Mouse (Mus musculus): ENCODE data around the gene Gm19402. TPM values are rescaled to one million over a fixed set of nuclear protein-coding genes. Genes with fewer than 3 reads are reported as not detected.
"Not testable (repeated sequence)": the region's sequence is repeated elsewhere in the genome, so short reads cannot be mapped to it uniquely, and the experiment has no call there.

Gene Gm19402
- polyA plus RNA-seq, 1 experiment: not detected

DNA sequence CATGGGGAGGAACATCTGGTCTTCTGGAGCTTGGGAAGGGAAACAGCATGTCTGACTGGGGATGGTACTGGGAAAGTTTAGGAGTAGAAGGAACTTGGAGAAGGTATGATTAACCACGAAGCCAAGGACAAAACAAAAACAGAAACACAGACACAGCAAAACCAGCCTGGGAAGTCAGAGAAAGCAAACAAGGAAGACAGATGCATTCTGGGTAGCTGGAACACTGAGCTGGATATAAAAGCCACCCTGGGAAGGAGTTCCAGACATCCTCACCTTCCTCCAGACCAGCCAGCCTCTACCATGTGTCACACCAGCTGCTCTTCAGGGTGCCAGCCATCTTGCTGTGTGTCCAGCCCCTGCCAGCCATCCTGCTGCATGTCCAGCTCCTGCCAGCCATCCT is 24.9 kb upstream of the Gm19402 start, which contains the start of gene Gm10142:
Gm10142 (plus strand) TSS at position 301 of the 400 bp plus-strand sequence.
- Histone ChIP-seq H3K4me3 (ENCODE audit: control insufficient read depth, insufficient read depth, low read length) (no peak within 1 kb of the TSS), H3K27ac (ENCODE audit: control insufficient read depth, insufficient read depth, low read length) (no peak within 1 kb of the TSS), H3K36me3 (ENCODE audit: control insufficient read depth, insufficient read depth, low read length) (no peaks in the 10 kb centered on the region), H3K27me3 (ENCODE audit: control insufficient read depth, insufficient read depth, low read length) (no peaks in the 10 kb centered on the region), H3K4me1 (replicated peaks; ENCODE audit: control insufficient read depth, insufficient read depth, low read length) (no peaks in the 10 kb centered on the region)
- WGBS: 91% methylated on average over 1 of the region's 1 CpGs
- TF ChIP-seq POLR2A (IDR thresholded peaks at IDR 0.05; ENCODE audit: control insufficient read depth, extremely low read depth, insufficient read depth, low read length, poor library complexity) (no peak), CTCF (IDR thresholded peaks at IDR 0.05; ENCODE audit: borderline replicate concordance, control insufficient read depth, extremely low read depth, insufficient read depth, low read length, poor library complexity) (no peak)
- no peak for DNase-seq

- no peak for DNase-seq
- Histone ChIP-seq H3K4me1 (replicated peaks; ENCODE audit: control insufficient read depth, insufficient read depth, low read length) (no peaks in the 10 kb centered on the region), H3K27ac (ENCODE audit: control insufficient read depth, insufficient read depth, low read length) (no peak overlapping the region), H3K4me3 (ENCODE audit: control insufficient read depth, insufficient read depth, low read length) (no peak overlapping the region), H3K36me3 (ENCODE audit: control insufficient read depth, insufficient read depth, low read length) (no peaks in the 10 kb centered on the region), H3K27me3 (ENCODE audit: control insufficient read depth, insufficient read depth, low read length) (no peaks in the 10 kb centered on the region)
- TF ChIP-seq POLR2A (IDR thresholded peaks at IDR 0.05; ENCODE audit: control insufficient read depth, extremely low read depth, insufficient read depth, low read length, poor library complexity) (no peak), CTCF (IDR thresholded peaks at IDR 0.05; ENCODE audit: borderline replicate concordance, control insufficient read depth, extremely low read depth, insufficient read depth, low read length, poor library complexity) (no peak)
- 21% methylated on average over 4 of the region's 4 CpGs for WGBS
These were observed 23.2 kb upstream of the Gm19402 start for GRCm38 (mm10) chr10:77713734-77714133.

DNA sequence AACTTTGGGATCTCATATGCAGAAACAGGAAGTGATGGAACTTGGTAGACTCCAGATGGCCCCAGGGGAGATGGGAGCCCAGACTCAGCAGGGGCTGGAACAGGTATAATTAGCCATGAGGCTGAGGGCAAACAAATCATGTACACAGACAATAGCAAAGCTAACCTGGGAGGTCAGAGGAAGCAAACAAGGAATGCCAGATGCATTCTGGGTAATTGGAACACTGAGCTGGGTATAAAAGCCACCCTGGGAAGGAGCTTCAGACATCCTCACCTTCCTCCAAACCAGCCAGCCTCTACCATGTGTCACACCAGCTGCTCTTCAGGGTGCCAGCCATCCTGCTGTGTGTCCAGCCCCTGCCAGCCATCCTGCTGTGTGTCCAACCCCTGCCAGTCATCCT is 20.6 kb upstream of the Gm19402 start, which contains the start of gene Gm10024:
Gm10024 (plus strand) TSS at position 301 of the 400 bp plus-strand sequence.
- DNase-seq; H3K27ac ChIP-seq (ENCODE audit: control insufficient read depth, insufficient read depth, low read length); H3K36me3 ChIP-seq (ENCODE audit: control insufficient read depth, insufficient read depth, low read length); H3K27me3 ChIP-seq (ENCODE audit: control insufficient read depth, insufficient read depth, low read length); H3K4me3 ChIP-seq (ENCODE audit: control insufficient read depth, insufficient read depth, low read length); H3K4me1 ChIP-seq (replicated peaks; ENCODE audit: control insufficient read depth, insufficient read depth, low read length): not testable (repeated sequence)

DNA sequence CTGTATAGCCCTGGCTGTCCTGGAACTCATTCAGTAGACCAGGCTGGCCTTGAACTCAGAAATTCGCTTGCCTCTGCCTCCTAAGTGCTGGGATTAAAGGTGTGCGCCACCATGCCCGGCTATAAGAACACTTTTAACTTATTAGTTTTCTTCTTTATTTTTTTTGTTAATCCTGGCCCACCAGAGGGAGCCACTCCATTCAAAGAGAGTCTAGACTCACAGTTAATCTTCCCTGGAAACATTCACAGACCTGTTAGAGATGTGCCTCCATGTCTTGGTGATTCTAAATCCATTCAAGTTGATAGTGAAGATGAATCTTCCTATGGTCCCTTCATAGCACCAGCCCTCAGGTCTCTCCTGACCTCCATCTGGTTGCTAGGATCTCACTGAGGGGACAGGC is 19.3 kb upstream of the Gm19402 start:
- no peak overlapping the region for H3K4me3 ChIP-seq (ENCODE audit: control insufficient read depth, insufficient read depth, low read length)
- WGBS: 85% methylated on average over 3 of the region's 3 CpGs
- H3K36me3 ChIP-seq (ENCODE audit: control insufficient read depth, insufficient read depth, low read length): no peaks in the 10 kb centered on the region
- H3K4me1 ChIP-seq (replicated peaks; ENCODE audit: control insufficient read depth, insufficient read depth, low read length): no peaks in the 10 kb centered on the region
- TF ChIP-seq CTCF (IDR thresholded peaks at IDR 0.05; ENCODE audit: borderline replicate concordance, control insufficient read depth, extremely low read depth, insufficient read depth, low read length, poor library complexity) (no peak), POLR2A (IDR thresholded peaks at IDR 0.05; ENCODE audit: control insufficient read depth, extremely low read depth, insufficient read depth, low read length, poor library complexity) (no peak)
- no peaks in the 10 kb centered on the region for H3K27me3 ChIP-seq (ENCODE audit: control insufficient read depth, insufficient read depth, low read length)
- no peak for DNase-seq
- H3K27ac ChIP-seq (ENCODE audit: control insufficient read depth, insufficient read depth, low read length): no peak overlapping the region

DNA sequence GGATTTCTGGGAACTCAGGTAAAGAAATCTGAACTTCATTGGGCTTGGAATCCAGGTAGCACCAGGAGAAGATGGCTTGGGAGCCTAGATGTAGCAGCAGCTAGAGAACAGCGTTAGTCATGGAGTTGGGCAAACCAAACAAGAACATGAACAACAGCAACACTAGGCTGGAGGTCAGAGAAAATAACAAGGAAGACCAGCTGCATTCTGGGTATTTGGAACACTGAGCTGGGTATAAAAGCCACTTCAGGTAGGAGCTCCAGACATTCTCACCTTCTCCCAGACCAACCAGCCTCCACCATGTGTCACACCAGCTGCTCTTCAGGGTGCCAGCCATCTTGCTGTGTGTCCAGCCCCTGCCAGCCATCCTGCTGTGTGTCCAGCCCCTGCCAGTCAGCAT is 15.8 kb upstream of the Gm19402 start, which contains the start of gene Gm10272:
Gm10272 (plus strand) TSS at position 301 of the 400 bp plus-strand sequence.
- Histone ChIP-seq H3K27ac (ENCODE audit: control insufficient read depth, insufficient read depth, low read length) (no peak within 1 kb of the TSS), H3K27me3 (ENCODE audit: control insufficient read depth, insufficient read depth, low read length) (no peaks in the 10 kb centered on the region), H3K4me3 (ENCODE audit: control insufficient read depth, insufficient read depth, low read length) (no peak within 1 kb of the TSS), H3K4me1 (replicated peaks; ENCODE audit: control insufficient read depth, insufficient read depth, low read length) (no peaks in the 10 kb centered on the region), H3K36me3 (ENCODE audit: control insufficient read depth, insufficient read depth, low read length) (no peaks in the 10 kb centered on the region)
- WGBS: 100% methylated on average over 1 of the region's 1 CpGs
- TF ChIP-seq POLR2A (IDR thresholded peaks at IDR 0.05; ENCODE audit: control insufficient read depth, extremely low read depth, insufficient read depth, low read length, poor library complexity): no peak
- TF ChIP-seq CTCF (IDR thresholded peaks at IDR 0.05; ENCODE audit: borderline replicate concordance, control insufficient read depth, extremely low read depth, insufficient read depth, low read length, poor library complexity): no peak
- no peak for DNase-seq

DNA sequence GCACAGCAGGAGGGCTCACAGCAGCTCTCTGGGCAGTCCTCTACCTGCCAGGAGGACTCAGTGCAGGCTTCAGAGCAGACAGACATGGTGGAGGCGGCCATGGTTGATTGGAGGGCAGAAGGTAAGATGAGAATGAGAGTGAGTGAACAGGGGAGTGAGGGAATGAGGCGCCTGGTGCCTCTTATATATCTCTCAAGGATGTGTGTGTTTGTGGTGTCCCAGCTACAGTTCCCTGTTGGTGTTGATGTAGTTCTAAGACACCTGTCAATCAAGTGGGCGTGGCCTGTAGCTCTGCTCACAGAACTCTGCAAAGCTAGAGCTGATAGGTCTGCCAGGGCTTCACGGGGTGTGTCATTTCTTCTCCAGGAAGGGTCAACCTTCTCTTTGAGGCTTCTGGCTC is 6.6 kb upstream of the Gm19402 start, which contains the start of gene Gm9508:
Gm9508 (minus strand) TSS at position 101 of the 400 bp plus-strand sequence.
- TF ChIP-seq POLR2A (IDR thresholded peaks at IDR 0.05; ENCODE audit: control insufficient read depth, extremely low read depth, insufficient read depth, low read length, poor library complexity) (no peak), CTCF (IDR thresholded peaks at IDR 0.05; ENCODE audit: borderline replicate concordance, control insufficient read depth, extremely low read depth, insufficient read depth, low read length, poor library complexity) (no peak)
- Histone ChIP-seq H3K4me3 (ENCODE audit: control insufficient read depth, insufficient read depth, low read length) (no peak within 1 kb of the TSS), H3K4me1 (replicated peaks; ENCODE audit: control insufficient read depth, insufficient read depth, low read length) (no peaks in the 10 kb centered on the region), H3K27me3 (ENCODE audit: control insufficient read depth, insufficient read depth, low read length) (no peaks in the 10 kb centered on the region), H3K36me3 (ENCODE audit: control insufficient read depth, insufficient read depth, low read length) (no peaks in the 10 kb centered on the region), H3K27ac (ENCODE audit: control insufficient read depth, insufficient read depth, low read length) (no peak within 1 kb of the TSS)
- 49% methylated on average over 4 of the region's 4 CpGs for WGBS
- no peak for DNase-seq

DNA sequence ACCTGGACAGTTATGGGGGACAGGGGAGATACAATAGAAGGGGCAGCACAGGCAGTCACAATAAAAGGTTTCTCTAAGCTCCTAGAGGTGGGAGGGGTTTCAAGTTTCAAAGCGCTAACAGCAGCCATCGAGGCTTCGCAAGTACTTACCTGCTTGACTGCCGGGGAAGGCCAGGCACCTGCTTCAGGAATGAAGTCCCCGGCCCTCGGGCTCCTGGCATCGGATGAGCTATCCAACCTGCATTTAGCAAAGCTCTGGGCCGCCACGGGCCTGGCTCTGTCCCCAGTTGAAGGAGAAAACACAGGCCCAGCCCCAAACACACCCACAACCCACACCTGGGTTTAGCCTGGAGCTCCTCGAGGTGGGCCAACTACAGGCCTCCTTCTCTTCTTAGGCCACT is 3.5 kb downstream of the Gm19402 start:
- Histone ChIP-seq H3K27me3 (ENCODE audit: control insufficient read depth, insufficient read depth, low read length) (no peaks in the 10 kb centered on the region; the same call in 1 of the 2 replicates), H3K36me3 (ENCODE audit: control insufficient read depth, insufficient read depth, low read length) (no peaks in the 10 kb centered on the region), H3K27ac (ENCODE audit: control insufficient read depth, insufficient read depth, low read length) (no peak overlapping the region), H3K4me1 (replicated peaks; ENCODE audit: control insufficient read depth, insufficient read depth, low read length) (no peaks in the 10 kb centered on the region), H3K4me3 (ENCODE audit: control insufficient read depth, insufficient read depth, low read length) (no peak overlapping the region)
- no peak for TF ChIP-seq POLR2A (IDR thresholded peaks at IDR 0.05; ENCODE audit: control insufficient read depth, extremely low read depth, insufficient read depth, low read length, poor library complexity)
- TF ChIP-seq CTCF (IDR thresholded peaks at IDR 0.05; ENCODE audit: borderline replicate concordance, control insufficient read depth, extremely low read depth, insufficient read depth, low read length, poor library complexity): no peak
- DNase-seq: no peak
- 53% methylated on average over 10 of the region's 10 CpGs for WGBS
